Mouse (Mus musculus) CD4-positive naive resting alpha-beta T cell, adult 57 days (primary cell): ENCODE data around the gene Pramel3. TPM values are rescaled to one million over a fixed set of nuclear protein-coding genes. Genes with fewer than 3 reads are reported as not detected.

Source experiments
- total RNA-seq: library from RNA; stranded (reverse); gene quantifications from one replicate; pipeline ENCODE4 v1.2.4, GENCODE M21; 2023

Gene Pramel3
- not detected for total RNA-seq

DNA sequence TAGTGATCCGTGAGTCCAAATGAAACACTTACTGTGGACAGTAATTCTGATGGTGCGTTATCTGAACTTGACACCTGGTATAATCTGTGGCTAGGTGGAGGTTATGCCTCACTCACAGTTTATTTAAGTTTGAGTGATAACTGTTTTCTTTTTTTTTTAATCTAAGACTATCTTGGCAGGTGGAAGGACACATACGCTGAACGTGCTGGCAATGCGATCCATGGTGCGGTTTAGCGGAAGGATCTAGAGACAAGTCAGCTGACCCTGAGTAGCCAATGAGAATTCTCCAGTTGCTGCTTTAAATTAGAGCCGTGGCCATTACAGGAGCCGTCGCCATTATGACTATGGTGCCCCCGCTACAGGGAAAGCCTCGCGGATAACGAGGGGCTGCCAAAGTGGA lies at the start of gene Pramel3:
TSS of gene Pramel3 (plus strand) at position 301 of the 400 bp plus-strand sequence.

Other genes starting within 250 kb of the Pramel3 start
- gene Gm15023, start 124.7 kb upstream of the Pramel3 start, total RNA-seq, result not detected
- gene Tceal6, start 91.6 kb upstream of the Pramel3 start, total RNA-seq, result not detected
- not detected for gene Gm5128, start 71.0 kb downstream of the Pramel3 start, total RNA-seq
- not detected for gene Gm7903, start 131.5 kb downstream of the Pramel3 start, total RNA-seq
- not detected for gene AV320801, start 192.3 kb downstream of the Pramel3 start, total RNA-seq